Mouse (Mus musculus) cerebellum, adult 2 months (tissue): ENCODE results near the gene Sema7a.

ENCODE experiments used
- CTCF ChIP-seq: fragments of 200-500 bp; IDR thresholded peaks from 2 replicates; pipeline ENCODE4 v1.5.1; 2011; ENCODE audit warnings: low read depth, mild to moderate bottlenecking, control low read depth, low read length, moderate library complexity, borderline replicate concordance; ENCODE audit not compliant: insufficient read depth
- POLR2A ChIP-seq: fragments of 200-500 bp; IDR thresholded peaks from 2 replicates; pipeline ENCODE4 v1.6.1; 2011; ENCODE audit warnings: low read length, control low read depth, borderline replicate concordance; ENCODE audit not compliant: insufficient read depth

GRCm38 (mm10) chr9:57939431-57940348 lies at the start of gene Sema7a:
- TF ChIP-seq CTCF (no peak), POLR2A (peak; percentile 95)
